ENCODE assay signal across 14 mouse cellular contexts in genomic region chr3:68504838-68505237, GRCm38 (mm10).
"Had no signal": no experiment of that assay in that cellular context is flagged by ENCODE, and none has a peak within 500 bp of the region (broad histone marks: within the 10 kb centered on the region; RNA-seq: fewer than 3 reads in every experiment).

No protein-coding gene starts in this region.

- DNase-seq: gastrocnemius, postnatal 14 days; gastrocnemius, postnatal 36 days; heart, adult 18-20 months; heart, postnatal 10 days; heart, postnatal 36 days; kidney, adult 18-20 months; kidney, adult 8-10 months; kidney, postnatal 10 days; kidney, postnatal 25 days; kidney, postnatal 4 days; liver; liver, embryonic 13.5 days had no signal

- ATAC-seq: hindbrain, postnatal 0 days; intestine, postnatal 0 days had no signal
